Mouse (Mus musculus): ENCODE data around the gene Polr2l.
"Not testable (repeated sequence)": the region's sequence is repeated elsewhere in the genome, so short reads cannot be mapped to it uniquely, and the experiment has no call there.

Polr2l gene

GRCm38 (mm10) chr7:141451928-141452327 is 23.0 kb downstream of the Polr2l start:
- no peak for DNase-seq (ENCODE audit: low read depth)

GRCm38 (mm10) chr7:141447110-141447991 is 27.6 kb downstream of the Polr2l start, which contains the start of gene Rplp2:
TSS of gene Rplp2 (plus strand) at chr7:141447370.
- DNase-seq (ENCODE audit: low read depth) = peak; percentile 91

GRCm38 (mm10) chr7:141446374-141446773 is 28.6 kb downstream of the Polr2l start:
- DNase-seq (ENCODE audit: low read depth) = not testable (repeated sequence)

- peak; percentile 83 for DNase-seq (ENCODE audit: low read depth)
Observed at GRCm38 (mm10) chr7:141443828-141444237, 31.1 kb downstream of the Polr2l start, which contains the start of gene Pidd1. TSS of gene Pidd1 (minus strand) at chr7:141444025.

- peak; percentile 70 for DNase-seq (ENCODE audit: low read depth)
Observed at GRCm38 (mm10) chr7:141443081-141443821, 31.7 kb downstream of the Polr2l start.

- no peak for DNase-seq (ENCODE audit: low read depth)
Observed at GRCm38 (mm10) chr7:141442199-141442598, 32.7 kb downstream of the Polr2l start.

- DNase-seq (ENCODE audit: low read depth) = no peak
Observed at GRCm38 (mm10) chr7:141441460-141441859, 33.5 kb downstream of the Polr2l start.

GRCm38 (mm10) chr7:141440613-141441012 is 34.3 kb downstream of the Polr2l start:
- peak; percentile 64 for DNase-seq (ENCODE audit: low read depth)

GRCm38 (mm10) chr7:141439811-141440210 is 35.1 kb downstream of the Polr2l start:
- no peak for DNase-seq (ENCODE audit: low read depth)

- DNase-seq (ENCODE audit: low read depth) = no peak
Observed at GRCm38 (mm10) chr7:141439140-141439679, 35.7 kb downstream of the Polr2l start.

GRCm38 (mm10) chr7:141438201-141438968 is 36.5 kb downstream of the Polr2l start:
- no peak for DNase-seq (ENCODE audit: low read depth)

- DNase-seq (ENCODE audit: low read depth) = peak; percentile 86
Observed at GRCm38 (mm10) chr7:141437178-141438120, 37.5 kb downstream of the Polr2l start, which contains the start of gene Slc25a22. TSS of gene Slc25a22 (minus strand) at chr7:141437892.

- no peak for DNase-seq (ENCODE audit: low read depth)
Observed at GRCm38 (mm10) chr7:141436523-141436892, 38.4 kb downstream of the Polr2l start.

- DNase-seq (ENCODE audit: low read depth) = no peak
Observed at GRCm38 (mm10) chr7:141435856-141436522, 38.9 kb downstream of the Polr2l start.

GRCm38 (mm10) chr7:141435129-141435855 is 39.6 kb downstream of the Polr2l start:
- peak; percentile 76 for DNase-seq (ENCODE audit: low read depth)

- DNase-seq (ENCODE audit: low read depth) = no peak
Observed at GRCm38 (mm10) chr7:141434464-141434863, 40.5 kb downstream of the Polr2l start.

GRCm38 (mm10) chr7:141433517-141434400 is 41.2 kb downstream of the Polr2l start:
- DNase-seq (ENCODE audit: low read depth) = no peak
